Mouse (Mus musculus): ENCODE data around the gene Dclk1. TPM values are rescaled to one million over a fixed set of nuclear protein-coding genes. Genes with fewer than 3 reads are reported as not detected.

Gene Dclk1
- polyA plus RNA-seq, 1 experiment, result 70.4 TPM

DNA sequence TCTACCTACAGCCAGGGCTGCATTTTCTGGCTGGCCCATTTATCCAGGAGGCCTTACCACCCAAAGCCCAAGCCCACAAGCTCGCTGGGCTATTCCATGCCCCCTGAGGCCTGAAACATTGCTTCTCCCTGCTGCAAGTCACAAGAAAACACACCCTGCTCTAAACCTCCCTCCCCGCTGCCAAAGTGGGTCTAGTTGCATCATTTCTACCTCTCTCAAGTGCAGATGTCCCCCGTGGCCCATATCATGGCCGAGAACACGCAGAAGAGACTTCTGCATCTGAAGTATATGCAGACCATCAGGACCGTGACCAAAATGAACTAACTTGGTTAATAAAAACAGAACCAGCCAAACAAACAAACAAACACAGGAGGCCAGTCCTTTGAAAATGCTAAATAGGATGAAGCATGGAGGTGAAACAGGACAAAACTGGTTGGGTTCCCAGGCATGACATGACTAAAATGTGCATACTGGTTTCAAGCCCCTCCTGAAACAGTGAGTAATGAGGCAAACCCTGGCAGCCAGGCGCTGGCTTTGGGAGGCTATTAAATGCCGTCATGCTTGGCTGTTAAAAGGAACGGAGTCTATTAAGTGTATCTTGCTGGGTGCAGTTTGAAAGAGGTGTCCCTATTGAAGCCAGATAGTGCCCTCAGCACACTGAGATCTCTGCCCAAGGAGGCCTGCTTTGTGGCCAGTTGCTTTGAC, 282.5 kb downstream of the Dclk1 start:
- peaks cover 4% of the 10 kb centered on the region for H3K36me3 ChIP-seq (ENCODE audit: control insufficient read depth, insufficient read depth)
- no peak overlapping the region for H3K4me2 ChIP-seq (ENCODE audit: low read depth)
- TF ChIP-seq MAX (IDR thresholded peaks at IDR 0.05; ENCODE audit: low read depth) (no peak), POLR2AphosphoS2 (IDR thresholded peaks at IDR 0.05; ENCODE audit: insufficient read length, low read depth) (peak; percentile 37)
- no peak overlapping the region for H3K4me3 ChIP-seq
- no peak overlapping the region for H3ac ChIP-seq (ENCODE audit: control insufficient read depth, insufficient read length)
- H3K27me3 ChIP-seq (ENCODE audit: control insufficient read depth, insufficient read depth, insufficient read length), result no peaks in the 10 kb centered on the region
- H3K79me2 ChIP-seq (ENCODE audit: control insufficient read depth, insufficient read depth), result no peaks in the 10 kb centered on the region

DNA sequence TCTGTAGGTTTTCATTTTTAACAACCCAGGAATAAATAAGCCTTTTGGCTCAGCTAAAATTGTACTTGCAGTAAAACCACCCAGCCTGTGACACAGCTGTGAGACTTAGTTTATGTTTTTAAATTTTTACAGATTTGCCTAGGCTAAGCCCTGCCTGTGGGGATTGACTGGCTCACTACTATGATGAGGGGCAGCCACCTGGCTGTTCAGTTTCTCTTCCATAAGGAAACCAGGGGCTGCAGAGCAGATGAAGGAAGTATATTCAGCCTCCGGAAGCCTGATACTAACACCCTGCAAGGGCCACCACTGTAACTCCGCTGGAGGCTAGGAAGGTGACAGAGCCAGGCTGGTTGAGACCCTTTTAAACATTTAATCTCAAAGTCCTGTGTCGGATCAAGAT, 284.3 kb downstream of the Dclk1 start:
- H3ac ChIP-seq (ENCODE audit: control insufficient read depth, insufficient read length), result no peak overlapping the region
- TF ChIP-seq REST (IDR thresholded peaks at IDR 0.05; ENCODE audit: insufficient read depth, insufficient read length) (no peak), POLR2AphosphoS2 (IDR thresholded peaks at IDR 0.05; ENCODE audit: insufficient read length, low read depth) (no peak), E2F4 (IDR thresholded peaks at IDR 0.05; ENCODE audit: insufficient read depth) (no peak), USF1 (IDR thresholded peaks at IDR 0.05; ENCODE audit: low read depth) (no peak), SRF (IDR thresholded peaks at IDR 0.05; ENCODE audit: control insufficient read depth, insufficient read length, low read depth) (no peak), MYOG (IDR thresholded peaks at IDR 0.05; ENCODE audit: control insufficient read depth in 1 of 3, insufficient read depth in 1 of 3, insufficient read length in 2 of 3, low read depth in 2 of 3) (no peak), MAX (IDR thresholded peaks at IDR 0.05; ENCODE audit: low read depth) (no peak), TCF3 (IDR thresholded peaks at IDR 0.05; ENCODE audit: insufficient read length, low read depth) (no peak), POLR2A (IDR thresholded peaks at IDR 0.05; ENCODE audit: insufficient read length, low read depth) (no peak)
- peaks cover 4% of the 10 kb centered on the region for H3K36me3 ChIP-seq (ENCODE audit: control insufficient read depth, insufficient read depth)
- no peak overlapping the region for H3K4me2 ChIP-seq (ENCODE audit: low read depth)
- H3K4me3 ChIP-seq, result no peak overlapping the region
- no peaks in the 10 kb centered on the region for H3K27me3 ChIP-seq (ENCODE audit: control insufficient read depth, insufficient read depth, insufficient read length)
- no peaks in the 10 kb centered on the region for H3K79me2 ChIP-seq (ENCODE audit: control insufficient read depth, insufficient read depth)

DNA sequence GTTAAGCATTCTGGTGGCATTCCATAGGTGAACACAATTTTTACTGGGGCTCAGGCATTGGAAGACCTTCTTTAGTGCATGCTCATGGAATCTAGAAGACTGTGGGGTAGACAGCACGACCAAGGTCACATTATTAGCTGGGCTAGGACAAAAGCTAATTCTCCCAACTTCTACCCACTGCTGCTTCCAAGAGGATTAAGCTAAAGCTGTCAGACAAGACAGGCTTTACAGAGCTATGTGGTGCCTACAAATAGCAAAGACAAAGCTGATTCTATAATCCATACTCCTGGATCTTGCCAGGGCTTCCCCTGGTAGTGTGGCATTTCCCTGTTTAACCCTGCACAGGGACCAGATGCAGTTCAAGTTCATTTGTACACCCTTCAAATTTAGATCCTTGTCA, 285.4 kb downstream of the Dclk1 start:
- TF ChIP-seq CEBPB (IDR thresholded peaks at IDR 0.05; ENCODE audit: insufficient read depth, poor library complexity, severe bottlenecking) (no peak), MYOD1 (IDR thresholded peaks at IDR 0.05; ENCODE audit: control insufficient read depth in 1 of 3, insufficient read length in 2 of 3, low read depth in 2 of 3) (no peak), USF1 (IDR thresholded peaks at IDR 0.05; ENCODE audit: low read depth) (no peak), POLR2A (IDR thresholded peaks at IDR 0.05; ENCODE audit: insufficient read length, low read depth) (no peak), REST (IDR thresholded peaks at IDR 0.05; ENCODE audit: insufficient read depth, insufficient read length) (no peak), TCF3 (IDR thresholded peaks at IDR 0.05; ENCODE audit: insufficient read length, low read depth) (no peak), POLR2AphosphoS2 (IDR thresholded peaks at IDR 0.05; ENCODE audit: insufficient read length, low read depth) (no peak), MYOG (IDR thresholded peaks at IDR 0.05; ENCODE audit: control insufficient read depth in 1 of 3, insufficient read depth in 1 of 3, insufficient read length in 2 of 3, low read depth in 2 of 3) (no peak), MAX (IDR thresholded peaks at IDR 0.05; ENCODE audit: low read depth) (no peak), E2F4 (IDR thresholded peaks at IDR 0.05; ENCODE audit: insufficient read depth) (no peak), SRF (IDR thresholded peaks at IDR 0.05; ENCODE audit: control insufficient read depth, insufficient read length, low read depth) (no peak), TCF12 (IDR thresholded peaks at IDR 0.05; ENCODE audit: insufficient read depth, poor library complexity, severe bottlenecking) (no peak)
- Histone ChIP-seq H3K79me2 (ENCODE audit: control insufficient read depth, insufficient read depth) (no peaks in the 10 kb centered on the region), H3K27me3 (ENCODE audit: control insufficient read depth, insufficient read depth, insufficient read length) (no peaks in the 10 kb centered on the region), H3K4me2 (ENCODE audit: low read depth) (no peak overlapping the region), H3K36me3 (ENCODE audit: control insufficient read depth, insufficient read depth) (no peaks in the 10 kb centered on the region), H3K4me3 (no peak overlapping the region), H3ac (ENCODE audit: control insufficient read depth, insufficient read length) (no peak overlapping the region)

DNA sequence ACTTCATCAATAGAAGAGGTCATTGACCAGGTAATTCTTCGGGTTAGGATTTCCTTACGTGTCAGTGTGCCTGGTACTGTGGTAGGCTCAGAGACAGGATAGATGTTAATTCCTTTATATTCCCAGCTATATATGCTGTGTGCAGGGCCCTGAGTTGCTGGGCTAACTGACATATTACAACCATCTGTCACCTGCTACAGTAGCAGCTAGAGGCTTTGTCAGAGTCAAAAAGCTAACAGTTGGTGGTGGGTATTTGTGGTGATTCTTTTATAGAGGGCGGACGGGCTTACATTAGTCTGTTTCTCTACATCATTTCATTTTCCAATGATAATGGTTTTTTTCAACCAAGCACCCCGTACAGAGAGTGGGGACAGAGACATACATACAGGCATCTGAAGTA, 285.8 kb downstream of the Dclk1 start:
- Histone ChIP-seq H3K4me2 (ENCODE audit: low read depth) (no peak overlapping the region), H3K4me3 (no peak overlapping the region), H3K36me3 (ENCODE audit: control insufficient read depth, insufficient read depth) (no peaks in the 10 kb centered on the region), H3ac (ENCODE audit: control insufficient read depth, insufficient read length) (no peak overlapping the region), H3K27me3 (ENCODE audit: control insufficient read depth, insufficient read depth, insufficient read length) (no peaks in the 10 kb centered on the region), H3K79me2 (ENCODE audit: control insufficient read depth, insufficient read depth) (no peaks in the 10 kb centered on the region)
- no peak for TF ChIP-seq E2F4 (IDR thresholded peaks at IDR 0.05; ENCODE audit: insufficient read depth)
- no peak for TF ChIP-seq USF1 (IDR thresholded peaks at IDR 0.05; ENCODE audit: low read depth)
- TF ChIP-seq TCF3 (IDR thresholded peaks at IDR 0.05; ENCODE audit: insufficient read length, low read depth), result no peak
- TF ChIP-seq POLR2AphosphoS2 (IDR thresholded peaks at IDR 0.05; ENCODE audit: insufficient read length, low read depth), result no peak
- no peak for TF ChIP-seq SRF (IDR thresholded peaks at IDR 0.05; ENCODE audit: control insufficient read depth, insufficient read length, low read depth)
- no peak for TF ChIP-seq CEBPB (IDR thresholded peaks at IDR 0.05; ENCODE audit: insufficient read depth, poor library complexity, severe bottlenecking)
- no peak for TF ChIP-seq MYOG (IDR thresholded peaks at IDR 0.05; ENCODE audit: control insufficient read depth in 1 of 3, insufficient read depth in 1 of 3, insufficient read length in 2 of 3, low read depth in 2 of 3)
- no peak for TF ChIP-seq TCF12 (IDR thresholded peaks at IDR 0.05; ENCODE audit: insufficient read depth, poor library complexity, severe bottlenecking)
- TF ChIP-seq POLR2A (IDR thresholded peaks at IDR 0.05; ENCODE audit: insufficient read length, low read depth), result no peak
- no peak for TF ChIP-seq MYOD1 (IDR thresholded peaks at IDR 0.05; ENCODE audit: control insufficient read depth in 1 of 3, insufficient read length in 2 of 3, low read depth in 2 of 3)
- no peak for TF ChIP-seq REST (IDR thresholded peaks at IDR 0.05; ENCODE audit: insufficient read depth, insufficient read length)
- no peak for TF ChIP-seq MAX (IDR thresholded peaks at IDR 0.05; ENCODE audit: low read depth)

DNA sequence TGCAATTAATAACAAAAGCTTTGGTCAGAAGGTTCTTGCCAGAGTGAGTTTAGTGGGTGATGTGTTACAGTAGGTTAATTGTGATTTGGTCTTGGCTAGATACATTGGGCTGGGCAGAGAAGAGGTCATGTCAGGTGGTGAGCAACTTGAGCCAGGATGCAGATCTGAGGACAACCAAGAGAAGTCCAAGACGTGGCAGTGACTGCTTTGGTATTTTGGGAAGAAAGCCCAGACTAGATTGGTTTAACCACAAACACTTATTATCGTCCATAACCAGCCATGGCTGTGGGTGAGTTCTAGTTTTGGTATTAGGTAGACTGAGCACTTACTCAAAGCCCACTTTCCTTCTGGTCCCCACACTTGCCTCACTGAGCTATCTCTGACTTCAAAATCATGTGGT, 287.2 kb downstream of the Dclk1 start:
- Histone ChIP-seq H3K79me2 (ENCODE audit: control insufficient read depth, insufficient read depth) (no peaks in the 10 kb centered on the region), H3K27me3 (ENCODE audit: control insufficient read depth, insufficient read depth, insufficient read length) (no peaks in the 10 kb centered on the region), H3K4me3 (no peak overlapping the region), H3K4me2 (ENCODE audit: low read depth) (no peak overlapping the region), H3ac (ENCODE audit: control insufficient read depth, insufficient read length) (no peak overlapping the region), H3K36me3 (ENCODE audit: control insufficient read depth, insufficient read depth) (no peaks in the 10 kb centered on the region)
- TF ChIP-seq POLR2AphosphoS2 (IDR thresholded peaks at IDR 0.05; ENCODE audit: insufficient read length, low read depth), result no peak
- no peak for TF ChIP-seq E2F4 (IDR thresholded peaks at IDR 0.05; ENCODE audit: insufficient read depth)
- no peak for TF ChIP-seq POLR2A (IDR thresholded peaks at IDR 0.05; ENCODE audit: insufficient read length, low read depth)
- TF ChIP-seq MAX (IDR thresholded peaks at IDR 0.05; ENCODE audit: low read depth), result no peak
- no peak for TF ChIP-seq MYOG (IDR thresholded peaks at IDR 0.05; ENCODE audit: control insufficient read depth in 1 of 3, insufficient read depth in 1 of 3, insufficient read length in 2 of 3, low read depth in 2 of 3)
- no peak for TF ChIP-seq REST (IDR thresholded peaks at IDR 0.05; ENCODE audit: insufficient read depth, insufficient read length)
- TF ChIP-seq TCF12 (IDR thresholded peaks at IDR 0.05; ENCODE audit: insufficient read depth, poor library complexity, severe bottlenecking), result no peak
- no peak for TF ChIP-seq CEBPB (IDR thresholded peaks at IDR 0.05; ENCODE audit: insufficient read depth, poor library complexity, severe bottlenecking)
- no peak for TF ChIP-seq SRF (IDR thresholded peaks at IDR 0.05; ENCODE audit: control insufficient read depth, insufficient read length, low read depth)
- TF ChIP-seq MYOD1 (IDR thresholded peaks at IDR 0.05; ENCODE audit: control insufficient read depth in 1 of 3, insufficient read length in 2 of 3, low read depth in 2 of 3), result no peak

All from myocyte (in vitro differentiated cells).